Mouse (Mus musculus) intestine, embryonic 16.5 days (tissue): ENCODE measurements around the gene Evc2. TPM values are rescaled to one million over a fixed set of nuclear protein-coding genes. Genes with fewer than 3 reads are reported as not detected.

Experiments used
- polyA plus RNA-seq: library from polyadenylated mRNA; unstranded; fragments of >200 nt; fragmentation: Nextera tagmentation; extraction: Ambion mirVana; gene quantifications from 2 replicates; pipeline ENCODE4 v1.2.1, GENCODE M21; 2015

The Evc2 gene
- polyA plus RNA-seq, 1 experiment from 2014 or later = 8.5 TPM

Other genes with a start within 250 kb of the Evc2 start
- gene Crmp1, start 96.6 kb upstream of the Evc2 start, polyA plus RNA-seq = 25.2 and 26.0 TPM in 2 replicates
- gene Evc, start 1.6 kb upstream of the Evc2 start, polyA plus RNA-seq = 8.8 and 10.5 TPM in 2 replicates